Mouse (Mus musculus) liver, embryonic 14.5 days (tissue): Measurements from ENCODE around the gene Tmem88.

ENCODE experiments used
- CTCF ChIP-seq: IDR thresholded peaks from 2 replicates; pipeline ENCODE4 v1.5.1; 2016; ENCODE audit warnings: antibody characterized with exemption, low read depth, control low read depth
- EP300 ChIP-seq: IDR thresholded peaks from 2 replicates; pipeline ENCODE4 v1.6.1; 2016; ENCODE audit warnings: antibody characterized with exemption, low read depth

GRCm38 (mm10) chr11:69432640-69432982 is 34.6 kb upstream of the Tmem88 start:
- TF ChIP-seq CTCF (no peak), EP300 (no peak)
